Mouse (Mus musculus): ENCODE measurements around the gene Dtd1. TPM values are rescaled to one million over a fixed set of nuclear protein-coding genes. Genes with fewer than 3 reads are reported as not detected.

Gene Dtd1
- polyA plus RNA-seq, 1 experiment from 2014 or later, result 31.6 TPM

DNA sequence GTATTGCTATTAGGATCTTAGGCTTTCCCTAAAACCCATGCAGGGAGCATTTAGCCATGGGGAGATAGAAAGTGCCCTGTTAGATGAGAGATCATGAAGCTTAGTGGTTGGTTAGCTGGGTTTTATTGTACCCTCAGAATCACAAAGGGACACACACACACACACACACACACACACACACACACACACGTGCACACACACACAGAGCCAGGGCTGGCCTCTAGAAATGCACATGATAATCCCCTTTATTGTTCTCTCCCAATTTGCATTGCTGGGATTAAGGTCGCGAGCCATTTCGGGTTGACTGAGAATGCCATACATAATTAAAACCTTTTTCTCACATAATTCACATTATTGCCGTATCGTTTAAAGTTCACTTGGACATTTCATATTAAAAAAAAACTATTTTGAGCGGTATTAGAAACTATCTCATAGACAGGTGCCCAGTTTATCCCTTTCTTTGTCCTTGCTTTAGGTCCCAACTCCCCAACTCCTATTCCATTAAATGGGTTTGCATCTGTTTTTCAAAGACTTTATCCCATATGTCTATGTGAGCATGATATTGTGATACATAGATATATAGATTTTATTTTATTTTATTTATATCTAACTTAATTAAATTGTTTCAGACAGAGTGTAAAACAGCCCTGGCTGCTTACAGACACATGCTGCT, 164.6 kb downstream of the Dtd1 start:
- no peak overlapping the region for H3K9ac ChIP-seq (ENCODE audit: low read length)
- WGBS, result 82% methylated on average over 7 of the region's 7 CpGs
- H3K27me3 ChIP-seq (ENCODE audit: control insufficient read depth, insufficient read depth, low read length), result no peaks in the 10 kb centered on the region
- peaks cover 4% of the 10 kb centered on the region; the same call in 1 of the 2 replicates for H3K4me1 ChIP-seq (ENCODE audit: control insufficient read depth, insufficient read depth, low read length)
- no peak for ATAC-seq (replicated peaks; ENCODE audit: extremely low read depth, insufficient read depth, low FRiP score)
- H3K36me3 ChIP-seq (ENCODE audit: control insufficient read depth, insufficient read depth), result no peaks in the 10 kb centered on the region
- no peaks in the 10 kb centered on the region; the same call in 1 of the 2 replicates for H3K9me3 ChIP-seq (replicated peaks; ENCODE audit: control insufficient read depth, low read length)
- no peak overlapping the region for H3K4me3 ChIP-seq (ENCODE audit: low read length)
- H3K27ac ChIP-seq (ENCODE audit: low read length), result no peak overlapping the region
- H3K4me2 ChIP-seq (ENCODE audit: low read depth, low read length), result no peak overlapping the region

DNA sequence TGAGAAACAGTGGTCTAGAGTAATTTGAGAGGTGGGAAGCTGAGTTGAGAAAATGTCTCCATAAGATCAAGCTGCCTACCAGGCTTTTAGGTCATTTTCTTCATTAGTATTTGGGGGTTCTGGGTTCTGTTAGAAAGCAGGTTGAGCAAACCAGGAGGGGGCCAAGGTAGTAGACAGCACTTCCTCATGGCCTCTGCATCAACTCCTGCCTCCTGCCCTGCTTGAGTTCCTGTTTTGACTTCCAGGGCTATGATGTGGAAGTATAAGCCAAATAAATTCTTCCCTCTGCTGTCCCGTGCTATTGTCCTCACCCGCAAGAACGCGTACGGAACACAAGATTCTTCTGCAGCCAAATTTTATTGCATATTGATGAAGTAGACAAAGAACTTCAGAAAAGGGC, 165.5 kb downstream of the Dtd1 start:
- Histone ChIP-seq H3K4me2 (ENCODE audit: low read depth, low read length) (no peak overlapping the region), H3K27me3 (ENCODE audit: control insufficient read depth, insufficient read depth, low read length) (no peaks in the 10 kb centered on the region), H3K36me3 (ENCODE audit: control insufficient read depth, insufficient read depth) (no peaks in the 10 kb centered on the region), H3K27ac (ENCODE audit: low read length) (no peak overlapping the region), H3K9me3 (replicated peaks; ENCODE audit: control insufficient read depth, low read length) (no peaks in the 10 kb centered on the region; the same call in 1 of the 2 replicates), H3K4me1 (ENCODE audit: control insufficient read depth, insufficient read depth, low read length) (peaks cover 8% of the 10 kb centered on the region; the same call in 1 of the 2 replicates), H3K4me3 (ENCODE audit: low read length) (no peak overlapping the region), H3K9ac (ENCODE audit: low read length) (no peak overlapping the region)
- ATAC-seq (replicated peaks; ENCODE audit: extremely low read depth, insufficient read depth, low FRiP score), result no peak
- 97% methylated on average over 5 of the region's 5 CpGs for WGBS

DNA sequence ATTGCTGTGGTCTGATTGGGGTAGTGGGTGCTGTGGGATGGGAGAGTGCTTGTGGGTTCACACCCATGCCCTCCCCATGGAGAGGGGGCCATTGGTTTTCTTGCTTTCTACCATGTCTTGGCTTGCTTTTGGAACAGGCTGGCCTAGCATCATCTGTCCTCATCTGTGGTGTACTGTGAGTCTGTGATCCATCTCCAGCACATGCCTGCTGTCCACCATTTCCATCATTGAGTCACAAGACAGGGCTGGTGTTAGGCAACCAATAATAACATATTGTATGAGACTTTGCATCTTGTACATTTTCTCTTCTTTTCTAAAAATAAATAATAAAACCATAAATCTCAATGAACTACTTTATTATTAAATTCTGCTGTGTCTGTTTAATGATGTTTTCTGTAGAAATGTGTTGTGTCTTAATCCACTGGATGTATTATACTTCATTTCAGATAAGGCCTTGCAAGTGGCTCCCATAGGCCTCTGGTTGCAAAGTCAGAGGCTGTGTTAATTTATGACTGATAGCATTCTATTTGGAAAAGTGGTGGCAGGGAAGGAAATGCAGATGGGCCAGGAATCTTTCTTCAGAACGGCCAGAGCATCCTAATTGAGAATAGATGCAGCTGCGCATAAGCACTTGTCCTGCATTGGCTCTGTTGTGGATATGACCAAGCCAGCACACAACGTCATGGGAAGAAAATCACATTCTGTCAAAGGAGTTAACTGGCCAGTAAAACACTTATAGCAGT, 168.8 kb downstream of the Dtd1 start:
- H3K27ac ChIP-seq (ENCODE audit: low read length), result no peak overlapping the region
- no peak overlapping the region for H3K4me2 ChIP-seq (ENCODE audit: low read depth, low read length)
- peak; percentile 52; the same call in 1 of the 2 replicates for ATAC-seq (replicated peaks; ENCODE audit: extremely low read depth, insufficient read depth, low FRiP score)
- H3K9me3 ChIP-seq (replicated peaks; ENCODE audit: control insufficient read depth, low read length), result no peaks in the 10 kb centered on the region; the same call in 1 of the 2 replicates
- WGBS, result 71% methylated on average over 3 of the region's 3 CpGs
- H3K9ac ChIP-seq (ENCODE audit: low read length), result no peak overlapping the region
- H3K4me3 ChIP-seq (ENCODE audit: low read length), result no peak overlapping the region
- peaks cover 8% of the 10 kb centered on the region; the same call in 1 of the 2 replicates for H3K4me1 ChIP-seq (ENCODE audit: control insufficient read depth, insufficient read depth, low read length)
- H3K27me3 ChIP-seq (ENCODE audit: control insufficient read depth, insufficient read depth, low read length), result no peaks in the 10 kb centered on the region
- no peaks in the 10 kb centered on the region for H3K36me3 ChIP-seq (ENCODE audit: control insufficient read depth, insufficient read depth)

GRCm38 (mm10) chr2:144769118-144769496, 169.4 kb downstream of the Dtd1 start:
- Histone ChIP-seq H3K36me3 (ENCODE audit: control insufficient read depth, insufficient read depth) (no peaks in the 10 kb centered on the region), H3K9me3 (replicated peaks; ENCODE audit: control insufficient read depth, low read length) (no peaks in the 10 kb centered on the region; the same call in 1 of the 2 replicates), H3K4me1 (ENCODE audit: control insufficient read depth, insufficient read depth, low read length) (peaks cover 8% of the 10 kb centered on the region; the same call in 1 of the 2 replicates), H3K4me3 (ENCODE audit: low read length) (no peak overlapping the region), H3K27ac (ENCODE audit: low read length) (no peak overlapping the region), H3K27me3 (ENCODE audit: control insufficient read depth, insufficient read depth, low read length) (no peaks in the 10 kb centered on the region), H3K9ac (ENCODE audit: low read length) (no peak overlapping the region), H3K4me2 (ENCODE audit: low read depth, low read length) (no peak overlapping the region)
- 32% methylated on average over 2 of the region's 2 CpGs for WGBS
- ATAC-seq (replicated peaks; ENCODE audit: extremely low read depth, insufficient read depth, low FRiP score), result peak; percentile 49; the same call in 1 of the 2 replicates

DNA sequence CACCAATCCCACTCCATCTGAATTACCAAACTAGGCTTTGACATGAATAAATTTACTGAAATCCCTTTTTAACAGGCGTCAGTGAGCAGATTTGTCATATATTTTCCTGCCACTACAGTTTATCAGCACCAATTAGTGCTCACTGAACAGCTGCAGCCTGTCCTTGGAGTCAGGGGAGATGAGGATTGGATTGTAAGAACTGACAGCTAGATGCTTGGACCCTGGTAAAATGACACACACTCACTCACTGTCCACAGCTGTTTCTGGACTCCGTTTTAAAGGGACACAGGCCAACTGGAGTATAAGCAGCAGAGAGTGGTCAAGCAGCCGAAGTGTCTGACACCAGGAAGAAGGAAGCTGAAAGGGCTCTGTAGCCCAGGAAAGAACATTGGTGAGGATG, 169.9 kb downstream of the Dtd1 start:
- Histone ChIP-seq H3K4me1 (ENCODE audit: control insufficient read depth, insufficient read depth, low read length) (peaks cover 8% of the 10 kb centered on the region; the same call in 1 of the 2 replicates), H3K9me3 (replicated peaks; ENCODE audit: control insufficient read depth, low read length) (no peaks in the 10 kb centered on the region; the same call in 1 of the 2 replicates), H3K36me3 (ENCODE audit: control insufficient read depth, insufficient read depth) (no peaks in the 10 kb centered on the region), H3K9ac (ENCODE audit: low read length) (no peak overlapping the region), H3K4me2 (ENCODE audit: low read depth, low read length) (no peak overlapping the region), H3K27me3 (ENCODE audit: control insufficient read depth, insufficient read depth, low read length) (no peaks in the 10 kb centered on the region), H3K4me3 (ENCODE audit: low read length) (no peak overlapping the region), H3K27ac (ENCODE audit: low read length) (no peak overlapping the region)
- WGBS, result 34% methylated on average over 3 of the region's 3 CpGs
- 0 out of 2 replicates have a peak, but pooled peaks have one; percentile 45 for ATAC-seq (replicated peaks; ENCODE audit: extremely low read depth, insufficient read depth, low FRiP score)

GRCm38 (mm10) chr2:144770452-144770941, 170.8 kb downstream of the Dtd1 start:
- Histone ChIP-seq H3K36me3 (ENCODE audit: control insufficient read depth, insufficient read depth) (no peaks in the 10 kb centered on the region), H3K27ac (ENCODE audit: low read length) (no peak overlapping the region), H3K4me2 (ENCODE audit: low read depth, low read length) (no peak overlapping the region), H3K9me3 (replicated peaks; ENCODE audit: control insufficient read depth, low read length) (no peaks in the 10 kb centered on the region; the same call in 1 of the 2 replicates), H3K4me3 (ENCODE audit: low read length) (no peak overlapping the region), H3K4me1 (ENCODE audit: control insufficient read depth, insufficient read depth, low read length) (peaks cover 8% of the 10 kb centered on the region; the same call in 1 of the 2 replicates), H3K9ac (ENCODE audit: low read length) (no peak overlapping the region), H3K27me3 (ENCODE audit: control insufficient read depth, insufficient read depth, low read length) (no peaks in the 10 kb centered on the region)
- ATAC-seq (replicated peaks; ENCODE audit: extremely low read depth, insufficient read depth, low FRiP score), result no peak
- WGBS, result 86% methylated on average over 7 of the region's 7 CpGs

DNA sequence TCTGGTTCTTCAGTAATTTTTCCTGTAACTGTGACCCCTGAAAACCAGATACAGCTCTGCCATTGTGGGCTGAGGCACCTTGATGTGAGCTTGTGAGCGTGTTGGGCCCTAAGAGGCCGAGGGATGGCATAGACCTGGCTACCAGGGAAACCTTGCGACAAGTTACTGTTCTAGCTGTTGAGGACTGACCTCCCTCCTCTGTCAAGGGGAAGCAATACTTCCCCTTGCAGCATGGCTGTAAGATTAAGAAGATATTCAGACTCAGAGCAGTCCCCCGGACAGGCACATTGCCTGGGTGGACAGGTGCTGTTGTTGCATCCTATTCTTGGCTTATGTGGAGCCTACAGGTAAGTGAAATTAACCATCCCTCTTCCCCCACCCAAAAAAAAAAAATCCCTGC, 172.1 kb downstream of the Dtd1 start:
- Histone ChIP-seq H3K9ac (ENCODE audit: low read length) (no peak overlapping the region), H3K4me3 (ENCODE audit: low read length) (no peak overlapping the region), H3K9me3 (replicated peaks; ENCODE audit: control insufficient read depth, low read length) (no peaks in the 10 kb centered on the region), H3K4me1 (ENCODE audit: control insufficient read depth, insufficient read depth, low read length) (peaks cover 8% of the 10 kb centered on the region; the same call in 1 of the 2 replicates), H3K4me2 (ENCODE audit: low read depth, low read length) (no peak overlapping the region), H3K27me3 (ENCODE audit: control insufficient read depth, insufficient read depth, low read length) (no peaks in the 10 kb centered on the region), H3K27ac (ENCODE audit: low read length) (no peak overlapping the region), H3K36me3 (ENCODE audit: control insufficient read depth, insufficient read depth) (no peaks in the 10 kb centered on the region)
- ATAC-seq (replicated peaks; ENCODE audit: extremely low read depth, insufficient read depth, low FRiP score), result no peak
- 82% methylated on average over 4 of the region's 4 CpGs for WGBS

GRCm38 (mm10) chr2:144774636-144775160, 175.0 kb downstream of the Dtd1 start:
- no peaks in the 10 kb centered on the region for H3K36me3 ChIP-seq (ENCODE audit: control insufficient read depth, insufficient read depth)

DNA sequence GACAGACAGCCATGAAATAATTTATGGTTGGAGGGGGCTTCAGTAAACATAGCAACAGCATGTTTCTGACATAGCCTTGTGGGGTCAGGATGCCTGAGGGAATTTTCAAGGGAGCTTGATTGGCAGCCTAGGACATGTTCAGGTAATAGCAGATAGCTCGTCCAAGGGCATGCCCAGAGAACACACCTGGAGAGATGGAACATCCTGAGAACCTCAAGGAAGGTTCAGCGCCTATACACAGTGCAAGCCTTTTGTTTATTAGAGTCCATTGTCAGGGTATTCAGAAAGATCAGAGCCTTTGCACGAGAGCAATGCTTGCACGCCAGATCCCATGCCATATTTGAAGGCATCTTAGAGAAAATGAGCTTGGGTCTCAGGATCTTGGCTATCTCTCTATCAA, 175.9 kb downstream of the Dtd1 start:
- H3K27ac ChIP-seq (ENCODE audit: low read length), result no peak overlapping the region
- WGBS, result 95% methylated on average over 4 of the region's 4 CpGs
- no peak overlapping the region for H3K9ac ChIP-seq (ENCODE audit: low read length)
- H3K4me3 ChIP-seq (ENCODE audit: low read length), result no peak overlapping the region
- no peaks in the 10 kb centered on the region for H3K36me3 ChIP-seq (ENCODE audit: control insufficient read depth, insufficient read depth)
- H3K27me3 ChIP-seq (ENCODE audit: control insufficient read depth, insufficient read depth, low read length), result no peaks in the 10 kb centered on the region
- no peaks in the 10 kb centered on the region for H3K4me1 ChIP-seq (ENCODE audit: control insufficient read depth, insufficient read depth, low read length)
- no peak for ATAC-seq (replicated peaks; ENCODE audit: extremely low read depth, insufficient read depth, low FRiP score)
- no peaks in the 10 kb centered on the region for H3K9me3 ChIP-seq (replicated peaks; ENCODE audit: control insufficient read depth, low read length)
- no peak overlapping the region for H3K4me2 ChIP-seq (ENCODE audit: low read depth, low read length)

More at GRCm38 (mm10) chr2:144774636-144775160, 175.0 kb downstream of the Dtd1 start:
- Histone ChIP-seq H3K4me3 (ENCODE audit: low read length) (no peak overlapping the region), H3K4me1 (ENCODE audit: control insufficient read depth, insufficient read depth, low read length) (no peaks in the 10 kb centered on the region), H3K27me3 (ENCODE audit: control insufficient read depth, insufficient read depth, low read length) (no peaks in the 10 kb centered on the region), H3K27ac (ENCODE audit: low read length) (no peak overlapping the region), H3K9ac (ENCODE audit: low read length) (no peak overlapping the region), H3K4me2 (ENCODE audit: low read depth, low read length) (no peak overlapping the region), H3K9me3 (replicated peaks; ENCODE audit: control insufficient read depth, low read length) (no peaks in the 10 kb centered on the region)
- no peak for ATAC-seq (replicated peaks; ENCODE audit: extremely low read depth, insufficient read depth, low FRiP score)
- 49% methylated on average over 8 of the region's 8 CpGs for WGBS
